Mouse (Mus musculus): ENCODE measurements around the gene Serpina1b. TPM values are rescaled to one million over a fixed set of nuclear protein-coding genes. Genes with fewer than 3 reads are reported as not detected.
"Not testable (repeated sequence)": the region's sequence is repeated elsewhere in the genome, so short reads cannot be mapped to it uniquely, and the experiment has no call there.

Serpina1b gene
- total and polyA plus RNA-seq, 2 experiments from 2014 or later: 0.23 to 2.7 TPM

GRCm38 (mm10) chr12:103681739-103682138 lies 148.4 kb downstream of the Serpina1b start:
- no peak for TF ChIP-seq EP300 (IDR thresholded peaks at IDR 0.05; ENCODE audit: low read depth)
- no peak for TF ChIP-seq CTCF (IDR thresholded peaks at IDR 0.05; ENCODE audit: low read depth)
- no peak overlapping the region for H3K4me2 ChIP-seq (ENCODE audit: low read depth, low read length)
- H3K4me1 ChIP-seq (ENCODE audit: control insufficient read depth, insufficient read depth): no peaks in the 10 kb centered on the region
- ATAC-seq (ENCODE audit: insufficient read depth, low read depth) (no peak), DNase-seq (ENCODE audit: low spot score) (no peak)
- H3K27me3 ChIP-seq (ENCODE audit: control insufficient read depth, insufficient read depth, low read length): no peaks in the 10 kb centered on the region
- H3K27ac ChIP-seq (ENCODE audit: low read depth): no peak overlapping the region
- H3K36me3 ChIP-seq (replicated peaks; ENCODE audit: control insufficient read depth, insufficient read depth, low read length): no peaks in the 10 kb centered on the region
- 69% methylated on average over 2 of the region's 2 CpGs for WGBS
- no peaks in the 10 kb centered on the region for H3K9me3 ChIP-seq (replicated peaks; ENCODE audit: control insufficient read depth, low read length)
- H3K4me3 ChIP-seq (ENCODE audit: low read depth, low read length): no peak overlapping the region
- no peak overlapping the region for H3K9ac ChIP-seq (replicated peaks; ENCODE audit: low read depth, low read length)

- Histone ChIP-seq H3K9ac (replicated peaks; ENCODE audit: low read depth, low read length) (no peak overlapping the region), H3K4me3 (ENCODE audit: low read depth, low read length) (no peak overlapping the region), H3K4me2 (ENCODE audit: low read depth, low read length) (no peak overlapping the region), H3K4me1 (ENCODE audit: control insufficient read depth, insufficient read depth) (no peaks in the 10 kb centered on the region), H3K36me3 (replicated peaks; ENCODE audit: control insufficient read depth, insufficient read depth, low read length) (no peaks in the 10 kb centered on the region), H3K27ac (ENCODE audit: low read depth) (no peak overlapping the region), H3K27me3 (ENCODE audit: control insufficient read depth, insufficient read depth, low read length) (no peaks in the 10 kb centered on the region), H3K9me3 (replicated peaks; ENCODE audit: control insufficient read depth, low read length) (no peaks in the 10 kb centered on the region)
- ATAC-seq (ENCODE audit: insufficient read depth, low read depth): no peak
- 77% methylated on average over 2 of the region's 2 CpGs for WGBS
- no peak for DNase-seq (ENCODE audit: low spot score)
- no peak for TF ChIP-seq EP300 (IDR thresholded peaks at IDR 0.05; ENCODE audit: low read depth)
Observed at GRCm38 (mm10) chr12:103681169-103681568, 149.0 kb downstream of the Serpina1b start.

- H3K9ac ChIP-seq (replicated peaks; ENCODE audit: low read depth, low read length); DNase-seq (ENCODE audit: low spot score); H3K27ac ChIP-seq (ENCODE audit: low read depth); H3K9me3 ChIP-seq (replicated peaks; ENCODE audit: control insufficient read depth, low read length); H3K4me3 ChIP-seq (ENCODE audit: low read depth, low read length); ATAC-seq (ENCODE audit: insufficient read depth, low read depth); H3K4me2 ChIP-seq (ENCODE audit: low read depth, low read length); H3K36me3 ChIP-seq (replicated peaks; ENCODE audit: control insufficient read depth, insufficient read depth, low read length); H3K27me3 ChIP-seq (ENCODE audit: control insufficient read depth, insufficient read depth, low read length); H3K4me1 ChIP-seq (ENCODE audit: control insufficient read depth, insufficient read depth): not testable (repeated sequence)
- WGBS: 93% methylated on average over 1 of the region's 1 CpGs
Observed at GRCm38 (mm10) chr12:103679853-103680252, 150.3 kb downstream of the Serpina1b start.

Other genes with a start within 250 kb of the Serpina1b start
- gene Serpina10, start 198.9 kb downstream of the Serpina1b start, total RNA-seq (2014; rRNA removed; ENCODE audit: low replicate concordance): not detected in 2 replicates
- not detected in 2 replicates for gene Serpina10, start 198.9 kb downstream of the Serpina1b start, polyA plus RNA-seq (2015; fragmentation: Nextera tagmentation; extraction: Ambion mirVana)
- not detected in 2 replicates for gene Serpina6, start 173.2 kb downstream of the Serpina1b start, total RNA-seq (2014; rRNA removed; ENCODE audit: low replicate concordance)
- not detected in 2 replicates for gene Serpina6, start 173.2 kb downstream of the Serpina1b start, polyA plus RNA-seq (2015; fragmentation: Nextera tagmentation; extraction: Ambion mirVana)
- not detected in 2 replicates for gene Serpina16, start 154.2 kb downstream of the Serpina1b start, total RNA-seq (2014; rRNA removed; ENCODE audit: low replicate concordance)
- not detected in 2 replicates for gene Serpina16, start 154.2 kb downstream of the Serpina1b start, polyA plus RNA-seq (2015; fragmentation: Nextera tagmentation; extraction: Ambion mirVana)
- not detected in 2 replicates for gene Serpina1f, start 134.8 kb downstream of the Serpina1b start, total RNA-seq (2014; rRNA removed; ENCODE audit: low replicate concordance)
- not detected in 2 replicates for gene Serpina1f, start 134.8 kb downstream of the Serpina1b start, polyA plus RNA-seq (2015; fragmentation: Nextera tagmentation; extraction: Ambion mirVana)
- gene Serpina1d, start 56.8 kb downstream of the Serpina1b start, total RNA-seq (2014; rRNA removed; ENCODE audit: low replicate concordance): 0.73 TPM in 1 of 2 replicates, not detected in the other
- gene Serpina1d, start 56.8 kb downstream of the Serpina1b start, polyA plus RNA-seq (2015; fragmentation: Nextera tagmentation; extraction: Ambion mirVana): 0.11 TPM in 1 of 2 replicates, not detected in the other
- 0.88 and 7.1 TPM in 2 replicates for gene Serpina1a, start 33.2 kb upstream of the Serpina1b start, total RNA-seq (2014; rRNA removed; ENCODE audit: low replicate concordance)
- 0.08 TPM in 1 of 2 replicates, not detected in the other for gene Serpina1a, start 33.2 kb upstream of the Serpina1b start, polyA plus RNA-seq (2015; fragmentation: Nextera tagmentation; extraction: Ambion mirVana)
- not detected in 2 replicates for gene Serpina1c, start 74.5 kb upstream of the Serpina1b start, total RNA-seq (2014; rRNA removed; ENCODE audit: low replicate concordance)
- not detected in 2 replicates for gene Serpina1c, start 74.5 kb upstream of the Serpina1b start, polyA plus RNA-seq (2015; fragmentation: Nextera tagmentation; extraction: Ambion mirVana)
- 8.4 and 10.9 TPM in 2 replicates for gene Serpina1e, start 128.6 kb upstream of the Serpina1b start, total RNA-seq (2014; rRNA removed; ENCODE audit: low replicate concordance)
- gene Serpina1e, start 128.6 kb upstream of the Serpina1b start, polyA plus RNA-seq (2015; fragmentation: Nextera tagmentation; extraction: Ambion mirVana): 0.14 and 0.34 TPM in 2 replicates
- not detected in 2 replicates for gene Serpina11, start 159.6 kb upstream of the Serpina1b start, total RNA-seq (2014; rRNA removed; ENCODE audit: low replicate concordance)
- gene Serpina11, start 159.6 kb upstream of the Serpina1b start, polyA plus RNA-seq (2015; fragmentation: Nextera tagmentation; extraction: Ambion mirVana): not detected in 2 replicates
- 0.08 TPM in 1 of 2 replicates, not detected in the other for gene Serpina9, start 183.4 kb upstream of the Serpina1b start, total RNA-seq (2014; rRNA removed; ENCODE audit: low replicate concordance)
- 0.11 and 0.14 TPM in 2 replicates for gene Serpina9, start 183.4 kb upstream of the Serpina1b start, polyA plus RNA-seq (2015; fragmentation: Nextera tagmentation; extraction: Ambion mirVana)
- gene Serpina12, start 214.1 kb upstream of the Serpina1b start, total RNA-seq (2014; rRNA removed; ENCODE audit: low replicate concordance): not detected in 2 replicates
- not detected in 2 replicates for gene Serpina12, start 214.1 kb upstream of the Serpina1b start, polyA plus RNA-seq (2015; fragmentation: Nextera tagmentation; extraction: Ambion mirVana)